Mouse (Mus musculus) heart, embryonic 16.5 days (tissue): Measurements from ENCODE around the gene Bahd1. TPM values are rescaled to one million over a fixed set of nuclear protein-coding genes. Genes with fewer than 3 reads are reported as not detected.
A peak's percentile ranks its signal among the peaks of the same experiment; 100 is the strongest.

Experiments used
- ATAC-seq: fragments of 200-750 bp; cut with Nextera tagmentation; replicated peaks from 2 replicates; pipeline ENCODE4 v1.8.0; 2017; ENCODE audit warnings: moderate number of reproducible peaks; ENCODE audit not compliant: insufficient read depth, low FRiP score; ENCODE audit errors: extremely low read depth
- H3K27ac ChIP-seq: fragments of 300-500 bp; sonication (generic); 2 replicates; pipeline ENCODE4 v1.5.1; 2014; ENCODE audit warnings: mild to moderate bottlenecking, low read length, control low read depth, moderate library complexity
- H3K27me3 ChIP-seq: fragments of 300-500 bp; sonication (generic); 2 replicates; pipeline ENCODE4 v1.6.1; 2014; ENCODE audit warnings: low read length, mixed read lengths; ENCODE audit not compliant: control insufficient read depth, insufficient read depth
- H3K36me3 ChIP-seq: fragments of 300-500 bp; sonication (generic); 2 replicates; pipeline ENCODE4 v1.6.1; 2014; ENCODE audit not compliant: control insufficient read depth, insufficient read depth
- H3K4me1 ChIP-seq: fragments of 300-500 bp; sonication (generic); 2 replicates; pipeline ENCODE4 v1.6.1; 2014; ENCODE audit warnings: low read length, mixed read lengths; ENCODE audit not compliant: control insufficient read depth, insufficient read depth
- H3K4me2 ChIP-seq: fragments of 300-500 bp; sonication (generic); 2 replicates; pipeline ENCODE4 v1.6.1; 2014; ENCODE audit warnings: low read depth, mild to moderate bottlenecking, control low read depth, low read length
- H3K4me3 ChIP-seq: fragments of 300-500 bp; sonication (generic); 2 replicates; pipeline ENCODE4 v1.5.1; 2014; ENCODE audit warnings: mild to moderate bottlenecking, control low read depth, low read length
- H3K9ac ChIP-seq: fragments of 300-500 bp; sonication (generic); 2 replicates; pipeline ENCODE4 v1.6.1; 2014; ENCODE audit warnings: low read length, control low read depth
- H3K9me3 ChIP-seq: fragments of 300-500 bp; sonication (generic); replicated peaks from 2 replicates; pipeline ENCODE4 v1.6.1; 2016; ENCODE audit warnings: low read length; ENCODE audit not compliant: control insufficient read depth
- WGBS: fragments of 180-500 bp; shearing (Covaris S2); extraction: QIAGEN DNeasy Blood & Tissue Kit; methylation state at CpG from one replicate; pipeline ENCODE4 v1.1.7; 2014; 5-methylcytosine and 5-hydroxymethylcytosine counted together
- polyA plus RNA-seq: library from polyadenylated mRNA; unstranded; fragments of >200 nt; fragmentation: Nextera tagmentation; extraction: Ambion mirVana; gene quantifications from 2 replicates; pipeline ENCODE4 v1.2.1, GENCODE M21; 2015

The Bahd1 gene
- polyA plus RNA-seq, 1 experiment from 2014 or later: 4.1 TPM

- Histone ChIP-seq H3K27ac (no peak overlapping the region), H3K9ac (no peak overlapping the region), H3K9me3 (no peaks in the 10 kb centered on the region), H3K4me1 (no peaks in the 10 kb centered on the region; the same call in 1 of the 2 replicates), H3K4me2 (no peak overlapping the region), H3K4me3 (no peak overlapping the region), H3K27me3 (no peaks in the 10 kb centered on the region), H3K36me3 (no peaks in the 10 kb centered on the region)
- ATAC-seq: no peak
- WGBS: 39% methylated on average over 7 of the region's 7 CpGs
Observed at GRCm38 (mm10) chr2:118963676-118964012, 63.5 kb downstream of the Bahd1 start.

GRCm38 (mm10) chr2:118969585-118970147 lies 69.5 kb downstream of the Bahd1 start:
- Histone ChIP-seq H3K9ac (no peak overlapping the region), H3K36me3 (no peaks in the 10 kb centered on the region), H3K27ac (no peak overlapping the region), H3K9me3 (no peaks in the 10 kb centered on the region), H3K4me3 (no peak overlapping the region), H3K4me1 (no peaks in the 10 kb centered on the region), H3K4me2 (no peak overlapping the region), H3K27me3 (peaks cover 7% of the 10 kb centered on the region)
- ATAC-seq: no peak
- 76% methylated on average over 11 of the region's 11 CpGs for WGBS

- no peaks in the 10 kb centered on the region for H3K9me3 ChIP-seq
- peaks cover 8% of the 10 kb centered on the region for H3K4me1 ChIP-seq
- ATAC-seq: no peak
- H3K27me3 ChIP-seq: peaks cover 14% of the 10 kb centered on the region
- no peaks in the 10 kb centered on the region for H3K36me3 ChIP-seq
- WGBS: 75% methylated on average over 5 of the region's 5 CpGs
- no peak overlapping the region for H3K4me3 ChIP-seq
- no peak overlapping the region for H3K27ac ChIP-seq
- H3K9ac ChIP-seq: no peak overlapping the region
- no peak overlapping the region for H3K4me2 ChIP-seq
Observed at GRCm38 (mm10) chr2:118972048-118972447, 71.9 kb downstream of the Bahd1 start.

GRCm38 (mm10) chr2:118972687-118973376 lies 72.7 kb downstream of the Bahd1 start:
- WGBS: 2% methylated on average over 33 of the region's 33 CpGs
- H3K4me2 ChIP-seq: peak overlapping the region; percentile 85
- no peaks in the 10 kb centered on the region for H3K36me3 ChIP-seq
- ATAC-seq: peak; percentile 37
- peaks cover 19% of the 10 kb centered on the region for H3K27me3 ChIP-seq
- H3K9ac ChIP-seq: peak overlapping the region; percentile 70
- peak overlapping the region; percentile 49 for H3K4me3 ChIP-seq
- no peaks in the 10 kb centered on the region for H3K9me3 ChIP-seq
- H3K4me1 ChIP-seq: peaks cover 8% of the 10 kb centered on the region
- H3K27ac ChIP-seq: no peak overlapping the region

Other genes starting within 250 kb of the Bahd1 start
- gene Pak6, start 237.1 kb upstream of the Bahd1 start, polyA plus RNA-seq: 9.8 and 11.1 TPM in 2 replicates
- gene Ankrd63, start 196.4 kb upstream of the Bahd1 start, polyA plus RNA-seq: 2.8 and 3.1 TPM in 2 replicates
- 3.2 and 3.4 TPM in 2 replicates for gene Plcb2, start 171.9 kb upstream of the Bahd1 start, polyA plus RNA-seq
- 45.2 and 47.3 TPM in 2 replicates for gene Inafm2, start 154.6 kb upstream of the Bahd1 start, polyA plus RNA-seq
- gene Ccdc9b, start 137.7 kb upstream of the Bahd1 start, polyA plus RNA-seq: 2.0 and 3.2 TPM in 2 replicates
- 1.2 TPM in 1 of 2 replicates, not detected in the other for gene Phgr1, start 127.6 kb upstream of the Bahd1 start, polyA plus RNA-seq
- 0.10 and 0.24 TPM in 2 replicates for gene Disp2, start 120.7 kb upstream of the Bahd1 start, polyA plus RNA-seq
- 90.7 and 94.0 TPM in 2 replicates for gene Knstrn, start 86.4 kb upstream of the Bahd1 start, polyA plus RNA-seq
- gene Ivd, start 38.4 kb upstream of the Bahd1 start, polyA plus RNA-seq: 97.4 and 107 TPM in 2 replicates
- gene Chst14, start 26.1 kb downstream of the Bahd1 start, polyA plus RNA-seq: 17.1 and 18.0 TPM in 2 replicates
- 18.6 and 19.6 TPM in 2 replicates for gene Ccdc32, start 129.0 kb downstream of the Bahd1 start, polyA plus RNA-seq
- gene Rpusd2, start 134.4 kb downstream of the Bahd1 start, polyA plus RNA-seq: 3.6 and 5.3 TPM in 2 replicates
- 34.2 and 39.5 TPM in 2 replicates for gene Knl1, start 146.7 kb downstream of the Bahd1 start, polyA plus RNA-seq
- gene Rad51, start 212.4 kb downstream of the Bahd1 start, polyA plus RNA-seq: 26.5 and 34.6 TPM in 2 replicates